Mouse (Mus musculus): ENCODE data around the gene Htt.

- no peak for TF ChIP-seq POLR2A (IDR thresholded peaks at IDR 0.05; ENCODE audit: low read depth, low read length)
- no peak for TF ChIP-seq CTCF (conservative IDR thresholded peaks at IDR 0.05; ENCODE audit: insufficient read depth, insufficient read length, low read depth, low read length)
These were observed 189.8 kb downstream of the Htt start for GRCm38 (mm10) chr5:34951161-34951834.

All from kidney, adult 2 months (tissue).